Mouse (Mus musculus): ENCODE measurements around the gene Megf9. TPM values are rescaled to one million over a fixed set of nuclear protein-coding genes. Genes with fewer than 3 reads are reported as not detected.

Gene Megf9
- total and polyA plus RNA-seq, 2 experiments: 8.6 to 9.9 TPM

- H3K4me3 ChIP-seq (ENCODE audit: insufficient read depth, low read depth, low read length): no peak overlapping the region
- H3K4me1 ChIP-seq (ENCODE audit: control insufficient read depth, insufficient read depth, low read length): no peaks in the 10 kb centered on the region
- H3K27ac ChIP-seq (replicated peaks; ENCODE audit: insufficient read depth, low read depth, low read length): no peak overlapping the region
- H3K27me3 ChIP-seq (ENCODE audit: control insufficient read depth, insufficient read depth, low read length): no peaks in the 10 kb centered on the region
- H3K36me3 ChIP-seq (ENCODE audit: control insufficient read depth, insufficient read depth, low read length): no peaks in the 10 kb centered on the region
- DNase-seq (ENCODE audit: extremely low read depth, low read depth, low spot score): no peak
- H3K9ac ChIP-seq (ENCODE audit: low read depth, low read length): no peak overlapping the region
- no peaks in the 10 kb centered on the region for H3K79me2 ChIP-seq (ENCODE audit: control insufficient read depth, insufficient read depth, low read length)
- TF ChIP-seq POLR2A (IDR thresholded peaks at IDR 0.05; ENCODE audit: extremely low read depth, insufficient read depth, low read length) (no peak), CTCF (IDR thresholded peaks at IDR 0.05; ENCODE audit: low read depth, low read length) (no peak)
- WGBS: 94% methylated on average over 5 of the region's 5 CpGs
These were observed 148.6 kb downstream of the Megf9 start for GRCm38 (mm10) chr4:70386206-70386605.

- TF ChIP-seq CTCF (IDR thresholded peaks at IDR 0.05; ENCODE audit: low read depth, low read length) (no peak), POLR2A (IDR thresholded peaks at IDR 0.05; ENCODE audit: extremely low read depth, insufficient read depth, low read length) (no peak)
- DNase-seq (ENCODE audit: extremely low read depth, low read depth, low spot score): no peak
- no peaks in the 10 kb centered on the region for H3K4me1 ChIP-seq (ENCODE audit: control insufficient read depth, insufficient read depth, low read length)
- H3K4me3 ChIP-seq (ENCODE audit: insufficient read depth, low read depth, low read length): no peak overlapping the region
- H3K27me3 ChIP-seq (ENCODE audit: control insufficient read depth, insufficient read depth, low read length): no peaks in the 10 kb centered on the region
- no peaks in the 10 kb centered on the region for H3K79me2 ChIP-seq (ENCODE audit: control insufficient read depth, insufficient read depth, low read length)
- no peaks in the 10 kb centered on the region for H3K36me3 ChIP-seq (ENCODE audit: control insufficient read depth, insufficient read depth, low read length)
- WGBS: 91% methylated on average over 4 of the region's 4 CpGs
- no peak overlapping the region for H3K27ac ChIP-seq (replicated peaks; ENCODE audit: insufficient read depth, low read depth, low read length)
- no peak overlapping the region for H3K9ac ChIP-seq (ENCODE audit: low read depth, low read length)
These were observed 157.4 kb downstream of the Megf9 start for GRCm38 (mm10) chr4:70377359-70377758.

Other genes with a start within 250 kb of the Megf9 start
- 3.0 and 3.1 TPM in 2 replicates for gene Cdk5rap2, start 124.6 kb downstream of the Megf9 start, total RNA-seq (2014; rRNA removed)
- gene Cdk5rap2, start 124.6 kb downstream of the Megf9 start, polyA plus RNA-seq (2012; rRNA removed): 1.7 and 3.6 TPM in 2 replicates